Mouse (Mus musculus) bone marrow, adult 2 months (tissue): ENCODE data around the gene Rundc1.

Source experiments
- CTCF ChIP-seq: fragments of 200-500 bp; IDR thresholded peaks from 2 replicates; pipeline ENCODE4 v1.5.1; 2011; ENCODE audit warnings: low read length, control low read depth; ENCODE audit not compliant: control insufficient read depth, insufficient read depth
- POLR2A ChIP-seq: fragments of 200-500 bp; IDR thresholded peaks from 2 replicates; pipeline ENCODE4 v1.6.1; 2011; ENCODE audit warnings: low read depth, mild to moderate bottlenecking, control low read depth, low read length, borderline replicate concordance; ENCODE audit not compliant: control insufficient read depth

DNA sequence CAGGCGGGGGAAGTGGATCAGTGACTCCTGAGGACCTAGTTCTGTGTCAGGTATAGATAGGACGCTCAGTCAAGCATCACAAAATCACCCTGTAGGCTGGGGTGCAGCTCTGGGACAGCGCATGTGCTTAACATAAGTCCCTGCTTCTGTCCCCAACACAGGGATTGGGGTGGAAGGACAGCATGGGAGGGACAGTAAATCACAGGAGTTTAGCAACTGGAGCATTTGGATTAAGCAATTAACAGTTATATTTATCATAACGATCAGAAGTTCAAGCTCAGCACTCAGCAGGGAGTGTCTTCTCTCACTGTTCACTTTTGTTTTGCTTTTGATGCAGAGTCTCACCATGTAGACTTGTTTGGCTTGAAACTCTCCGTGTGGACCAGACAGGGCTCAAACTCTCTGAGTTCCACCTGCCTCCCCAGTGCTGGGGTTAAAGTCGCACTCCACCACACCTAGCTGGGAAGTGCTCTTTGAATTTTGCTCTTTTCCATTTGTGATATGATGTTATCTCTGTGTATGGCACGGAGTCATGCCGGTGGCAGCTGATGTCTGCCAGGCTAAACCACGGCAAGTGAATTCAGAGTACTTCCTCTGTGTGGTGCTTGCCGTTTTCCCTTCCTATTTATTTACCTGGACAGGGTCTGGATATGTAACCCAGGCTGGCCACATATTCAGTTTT lies 27.3 kb downstream of the Rundc1 start:
- no peak for TF ChIP-seq CTCF
- no peak for TF ChIP-seq POLR2A
